Mouse (Mus musculus): ENCODE results near the gene Bad.

DNA sequence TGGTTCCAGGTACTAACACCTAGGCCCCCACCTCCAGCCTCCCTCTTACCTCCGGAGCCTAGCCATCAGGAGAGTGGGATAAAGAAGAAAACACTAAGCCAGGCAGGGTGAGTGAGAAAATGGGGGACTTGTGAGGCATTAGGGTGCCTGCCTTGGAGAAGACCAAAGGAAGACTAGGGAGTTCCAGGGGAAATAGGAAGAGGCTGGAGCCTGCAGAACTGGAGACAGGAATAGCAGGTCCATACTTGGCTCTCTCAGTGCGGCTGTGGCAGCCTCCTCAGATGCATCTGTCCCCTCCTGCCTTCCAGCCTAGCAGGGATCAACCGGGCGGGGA is 8.6 kb upstream of the Bad start:
- TF ChIP-seq CTCF (IDR thresholded peaks at IDR 0.05; ENCODE audit: extremely low read depth, insufficient read depth, insufficient read length, insufficient replicate concordance) = no peak
- no peak for TF ChIP-seq POLR2A (IDR thresholded peaks at IDR 0.05; ENCODE audit: low read depth, low read length)
